Mouse (Mus musculus) layer of hippocampus, adult 2 months (tissue): ENCODE data around the gene Naa80. TPM values are rescaled to one million over a fixed set of nuclear protein-coding genes. Genes with fewer than 3 reads are reported as not detected.
A peak's percentile ranks its signal among the peaks of the same experiment; 100 is the strongest.

Experiments
- DNase-seq, 2 experiments: peaks; one replicate each; pipeline ENCODE4 v3.0.0; 2022; ENCODE audit warnings: low spot score in 2 of 2
- H3K27ac ChIP-seq: fragments of 200-600 bp; 2 replicates; pipeline ENCODE4 v1.8.1; 2022
- H3K4me3 ChIP-seq: fragments of 200-600 bp; 2 replicates; pipeline ENCODE4 v1.8.1; 2022; ENCODE audit warnings: mild to moderate bottlenecking
- CTCF ChIP-seq: fragments of 200-600 bp; conservative IDR thresholded peaks from 2 replicates; pipeline ENCODE4 v1.8.1; 2022; ENCODE audit warnings: antibody characterized with exemption, mild to moderate bottlenecking, moderate library complexity
- total RNA-seq, 2 experiments: library from RNA; stranded (reverse); gene quantifications; 2 replicates each; pipeline ENCODE4 v1.2.3; 2021

Naa80 gene
- total RNA-seq, 2 experiments from 2014 or later, result 10.9 to 12.6 TPM

GRCm38 (mm10) chr9:107581584-107581983, 2.9 kb downstream of the Naa80 start:
- DNase-seq, result no peak
- H3K27ac ChIP-seq, result no peak overlapping the region
- no peak for TF ChIP-seq CTCF
- H3K4me3 ChIP-seq, result peak overlapping the region; percentile 72; the same call in 1 of the 2 replicates

GRCm38 (mm10) chr9:107582509-107583062, 3.9 kb downstream of the Naa80 start:
- Histone ChIP-seq H3K4me3 (no peak overlapping the region), H3K27ac (no peak overlapping the region)
- no peak for DNase-seq
- TF ChIP-seq CTCF, result no peak

- Histone ChIP-seq H3K27ac (no peak overlapping the region), H3K4me3 (no peak overlapping the region)
- DNase-seq, result no peak
- no peak for TF ChIP-seq CTCF
Measured at GRCm38 (mm10) chr9:107583174-107583573, 4.5 kb downstream of the Naa80 start.

- Histone ChIP-seq H3K27ac (no peak overlapping the region), H3K4me3 (no peak overlapping the region)
- no peak for DNase-seq
- no peak for TF ChIP-seq CTCF
Measured at GRCm38 (mm10) chr9:107586504-107586903, 7.8 kb downstream of the Naa80 start.

GRCm38 (mm10) chr9:107586974-107587832, 8.5 kb downstream of the Naa80 start, which contains the start of gene Ifrd2:
Gene Ifrd2 (plus strand): TSS chr9:107587642.
- Histone ChIP-seq H3K4me3 (peak within 1 kb of the TSS; percentile 74), H3K27ac (peak within 1 kb of the TSS; percentile 76)
- DNase-seq, result peak; percentile 95 to 99
- no peak for TF ChIP-seq CTCF

- no peak for TF ChIP-seq CTCF
- Histone ChIP-seq H3K4me3 (peak overlapping the region; percentile 74), H3K27ac (peak overlapping the region; percentile 76)
- peak in 1 of 2 experiments; percentile 31 for DNase-seq
Measured at GRCm38 (mm10) chr9:107587833-107588639, 9.3 kb downstream of the Naa80 start.

GRCm38 (mm10) chr9:107590058-107590772, 11.5 kb downstream of the Naa80 start:
- Histone ChIP-seq H3K27ac (no peak overlapping the region), H3K4me3 (no peak overlapping the region)
- TF ChIP-seq CTCF, result no peak
- DNase-seq, result no peak

- Histone ChIP-seq H3K27ac (no peak overlapping the region), H3K4me3 (no peak overlapping the region)
- no peak for DNase-seq
- no peak for TF ChIP-seq CTCF
Measured at GRCm38 (mm10) chr9:107590773-107591060, 12.0 kb downstream of the Naa80 start.

GRCm38 (mm10) chr9:107593101-107593976, 14.7 kb downstream of the Naa80 start:
- TF ChIP-seq CTCF, result no peak
- Histone ChIP-seq H3K27ac (no peak overlapping the region), H3K4me3 (no peak overlapping the region)
- DNase-seq, result no peak

- no peak overlapping the region for H3K27ac ChIP-seq
- H3K4me3 ChIP-seq, result no peak overlapping the region
- TF ChIP-seq CTCF, result no peak
- no peak for DNase-seq
Measured at GRCm38 (mm10) chr9:107594281-107595062, 15.8 kb downstream of the Naa80 start.
